Mouse (Mus musculus) retina, adult 2 months (tissue): ENCODE measurements around the gene Mthfd1l.
"Not testable (repeated sequence)": the region's sequence is repeated elsewhere in the genome, so short reads cannot be mapped to it uniquely, and the experiment has no call there.

Source experiments
- DNase-seq: peaks from one replicate; pipeline ENCODE4 v3.0.0-alpha.2; 2012; ENCODE audit warnings: low read depth, low spot score

Gene Mthfd1l

GRCm38 (mm10) chr10:4041691-4042090 is 68.8 kb downstream of the Mthfd1l start:
- peak; percentile 6 for DNase-seq

GRCm38 (mm10) chr10:4044421-4044820 is 71.5 kb downstream of the Mthfd1l start:
- no peak for DNase-seq

GRCm38 (mm10) chr10:4046496-4046895 is 73.6 kb downstream of the Mthfd1l start:
- DNase-seq, result no peak

GRCm38 (mm10) chr10:4047666-4048065 is 74.7 kb downstream of the Mthfd1l start:
- DNase-seq, result no peak

- no peak for DNase-seq
Observed at GRCm38 (mm10) chr10:4050236-4050635, 77.3 kb downstream of the Mthfd1l start.

GRCm38 (mm10) chr10:4052711-4053110 is 79.8 kb downstream of the Mthfd1l start:
- no peak for DNase-seq

GRCm38 (mm10) chr10:4053278-4054061 is 80.6 kb downstream of the Mthfd1l start:
- DNase-seq, result no peak

- DNase-seq, result no peak
Observed at GRCm38 (mm10) chr10:4054589-4054988, 81.7 kb downstream of the Mthfd1l start.

- DNase-seq, result no peak
Observed at GRCm38 (mm10) chr10:4057397-4057796, 84.5 kb downstream of the Mthfd1l start.

GRCm38 (mm10) chr10:4057832-4058231 is 84.9 kb downstream of the Mthfd1l start:
- DNase-seq, result no peak

- no peak for DNase-seq
Observed at GRCm38 (mm10) chr10:4061071-4061987, 88.4 kb downstream of the Mthfd1l start.

- no peak for DNase-seq
Observed at GRCm38 (mm10) chr10:4063537-4063936, 90.6 kb downstream of the Mthfd1l start.

GRCm38 (mm10) chr10:4065295-4066084 is 92.6 kb downstream of the Mthfd1l start:
- no peak for DNase-seq

- DNase-seq, result no peak
Observed at GRCm38 (mm10) chr10:4069258-4069826, 96.4 kb downstream of the Mthfd1l start.

GRCm38 (mm10) chr10:4070061-4070460 is 97.1 kb downstream of the Mthfd1l start:
- no peak for DNase-seq

GRCm38 (mm10) chr10:4071069-4071844 is 98.3 kb downstream of the Mthfd1l start:
- DNase-seq, result no peak

- no peak for DNase-seq
Observed at GRCm38 (mm10) chr10:4071845-4072345, 99.0 kb downstream of the Mthfd1l start.

GRCm38 (mm10) chr10:4072491-4072890 is 99.6 kb downstream of the Mthfd1l start:
- not testable (repeated sequence) for DNase-seq

- no peak for DNase-seq
Observed at GRCm38 (mm10) chr10:4078220-4078840, 105.4 kb downstream of the Mthfd1l start.
